In the genomic region with DNA sequence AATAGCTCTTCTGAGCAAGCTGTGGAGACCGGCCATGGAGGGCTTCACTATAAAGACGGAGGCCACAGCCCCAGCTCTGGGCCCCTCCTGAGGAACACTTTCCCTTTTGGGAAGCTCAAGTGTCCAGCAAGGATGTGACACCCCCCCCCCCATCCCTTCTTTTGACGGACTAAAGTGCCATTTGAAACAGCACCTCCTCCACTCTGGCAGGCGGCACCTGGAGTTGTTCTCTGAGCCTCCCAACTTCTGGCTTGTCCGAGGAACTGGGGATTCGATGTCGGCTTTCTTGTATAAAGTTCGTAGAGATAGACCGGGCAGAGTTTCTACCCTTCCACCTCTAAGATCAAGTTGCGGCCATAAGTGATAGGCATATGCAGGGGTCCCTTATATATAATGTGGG, we compare ENCODE assay signal across 8 mouse cellular contexts.
DNase-seq lines count a peak whose midpoint lies in the region; ATAC-seq and TF ChIP-seq lines count a peak whose summit lies in the region.

No protein-coding gene starts in this region.

- no peaks in the 10 kb centered on the region; the same call in none of the 2 replicates for H3K4me1 ChIP-seq in spleen, adult 2 months (ENCODE audit: control insufficient read depth, insufficient read depth, insufficient read length)
- H3K4me1 ChIP-seq in limb, embryonic 14.5 days (ENCODE audit: control insufficient read depth, insufficient read depth, low read length) = peaks cover 10% of the 10 kb centered on the region
- peaks cover 11% of the 10 kb centered on the region; the same call in 1 of the 2 replicates for H3K4me1 ChIP-seq in stomach, embryonic 15.5 days

- no peaks in the 10 kb centered on the region for H3K9me3 ChIP-seq in limb, embryonic 14.5 days (ENCODE audit: control insufficient read depth, low read length)
- no peaks in the 10 kb centered on the region for H3K9me3 ChIP-seq in stomach, embryonic 15.5 days

- H3K4me3 ChIP-seq in spleen, adult 2 months (ENCODE audit: extremely low read depth, insufficient read depth, insufficient read length) = peak overlapping the region; percentile 69; the same call in 1 of the 2 replicates
- peak overlapping the region; percentile 70 for H3K4me3 ChIP-seq in limb, embryonic 14.5 days (replicated peaks; ENCODE audit: low read length)
- H3K4me3 ChIP-seq in stomach, embryonic 15.5 days (replicated peaks) = peak overlapping the region; percentile 83

- 0 out of 2 replicates have a peak overlapping the region, but pooled peaks have one; percentile 9 for H3K27ac ChIP-seq in spleen, adult 2 months (ENCODE audit: insufficient read depth, low read length)
- peak overlapping the region; percentile 74; the same call in 1 of the 2 replicates for H3K27ac ChIP-seq in limb, embryonic 14.5 days (replicated peaks; ENCODE audit: low read depth, low read length)
- peak overlapping the region; percentile 77; the same call in 1 of the 2 replicates for H3K27ac ChIP-seq in stomach, embryonic 15.5 days

- TF ChIP-seq POLR2A in spleen, adult 2 months (IDR thresholded peaks at IDR 0.05; ENCODE audit: low read depth, low read length) = no peak
- no peak for TF ChIP-seq POLR2A in limb, embryonic 14.5 days (IDR thresholded peaks at IDR 0.05; ENCODE audit: borderline replicate concordance, extremely low read depth, insufficient read depth, insufficient read length)

- peak overlapping the region; percentile 86 for H3K4me2 ChIP-seq in limb, embryonic 14.5 days (replicated peaks; ENCODE audit: low read depth, low read length, severe bottlenecking)
- H3K4me2 ChIP-seq in stomach, embryonic 15.5 days = peak overlapping the region; percentile 90

- TF ChIP-seq CTCF in spleen, adult 2 months (IDR thresholded peaks at IDR 0.05; ENCODE audit: extremely low read depth, insufficient read depth, insufficient read length, insufficient replicate concordance) = no peak

- 11% methylated on average over 10 of the region's 10 CpGs for WGBS in spleen, adult 2 months
- 4% methylated on average over 10 of the region's 10 CpGs for WGBS in limb, embryonic 14.5 days
- 8% methylated on average over 10 of the region's 10 CpGs for WGBS in stomach, embryonic 15.5 days

- no peak for ATAC-seq in limb, embryonic 14.5 days (ENCODE audit: low FRiP score, low read depth)
- ATAC-seq in stomach, embryonic 15.5 days (ENCODE audit: insufficient read depth, low FRiP score, low read depth) = no peak

- peak overlapping the region; percentile 77 for H3K9ac ChIP-seq in limb, embryonic 14.5 days (ENCODE audit: low read depth, low read length, severe bottlenecking)
- H3K9ac ChIP-seq in stomach, embryonic 15.5 days = peak overlapping the region; percentile 65; the same call in 1 of the 2 replicates

- DNase-seq in embryo, embryonic 10.5 days (ENCODE audit: low spot score) = peak; percentile 47
- DNase-seq in embryo, embryonic 11 days = no peak
- DNase-seq in spleen, adult 2 months (ENCODE audit: low read depth in 1 of 2, low spot score in 2 of 2) = no peak
- DNase-seq in spleen, adult 12 weeks (ENCODE audit: low spot score) = no peak
- no peak for DNase-seq in limb, embryonic 14.5 days (ENCODE audit: low spot score)
- no peak for DNase-seq in c-Kit-positive CD71-positive TER-119-positive erythroid progenitor cells, embryonic 14.5 days (ENCODE audit: low spot score)
- no peak for DNase-seq in right cerebral cortex, adult 2 months (ENCODE audit: low spot score in 2 of 2)

- H3K36me3 ChIP-seq in spleen, adult 2 months (ENCODE audit: control insufficient read depth, insufficient read depth, low read length) = no peaks in the 10 kb centered on the region
- no peaks in the 10 kb centered on the region for H3K36me3 ChIP-seq in limb, embryonic 14.5 days (ENCODE audit: control insufficient read depth, insufficient read depth, low read length)
- no peaks in the 10 kb centered on the region for H3K36me3 ChIP-seq in stomach, embryonic 15.5 days

- H3K27me3 ChIP-seq in spleen, adult 2 months (ENCODE audit: control insufficient read depth, insufficient read depth, low read length) = peaks cover 9% of the 10 kb centered on the region
- H3K27me3 ChIP-seq in limb, embryonic 14.5 days (ENCODE audit: control insufficient read depth, insufficient read depth, low read length) = peaks cover 4% of the 10 kb centered on the region; the same call in 1 of the 2 replicates
- no peaks in the 10 kb centered on the region for H3K27me3 ChIP-seq in stomach, embryonic 15.5 days (replicated peaks)

Comparison
In these comparisons a context has a peak if more than half of its experiments do, and no peak if none do; other contexts are left out.
1. H3K27ac ChIP-seq: peak in every context shown above with its lines; median percentile 77 in stomach, embryonic 15.5 days; 74 in limb, embryonic 14.5 days; 9 in spleen, adult 2 months.